Mouse (Mus musculus): ENCODE data around the gene Gm30191.
A peak's percentile ranks its signal among the peaks of the same experiment; 100 is the strongest.

Gm30191 gene

DNA sequence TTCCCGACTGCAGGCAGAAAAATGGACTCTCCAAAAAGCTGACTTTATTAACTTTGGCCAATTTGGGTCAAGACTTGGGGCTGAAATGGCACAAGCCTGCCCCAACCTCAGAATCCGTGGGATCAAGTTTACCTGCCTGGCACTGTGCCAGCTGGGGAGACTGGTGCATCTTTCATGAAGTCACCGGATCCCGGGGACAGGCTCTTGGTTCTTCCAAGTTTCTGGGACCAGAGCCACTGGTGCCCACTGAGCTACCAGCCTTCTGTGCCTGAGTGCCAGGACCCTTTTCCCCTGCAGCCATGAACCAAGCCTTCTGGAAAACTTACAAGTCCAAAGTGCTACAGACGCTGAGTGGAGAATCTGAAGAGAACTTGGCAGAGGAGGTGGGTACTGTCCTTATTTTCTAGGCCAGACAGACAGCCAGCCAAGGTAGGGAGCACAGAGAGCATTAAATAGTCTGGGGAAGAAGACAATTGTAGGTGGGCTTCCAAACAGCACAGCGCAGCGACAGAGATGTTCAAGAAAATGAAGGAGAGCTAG lies at the start of gene Gm30191:
Gene Gm30191 (plus strand): TSS at position 217 of the 540 bp plus-strand sequence.
- DNase-seq = no peak

- DNase-seq = no peak
These were observed 47.4 kb upstream of the Gm30191 start for GRCm38 (mm10) chr4:134199371-134199770.

- DNase-seq = no peak
These were observed 43.8 kb upstream of the Gm30191 start, which contains the start of gene Gm7534 for GRCm38 (mm10) chr4:134202904-134203303. Gm7534 (minus strand) TSS chr4:134203004.

GRCm38 (mm10) chr4:134203340-134203896 lies 43.3 kb upstream of the Gm30191 start:
- DNase-seq = no peak

DNA sequence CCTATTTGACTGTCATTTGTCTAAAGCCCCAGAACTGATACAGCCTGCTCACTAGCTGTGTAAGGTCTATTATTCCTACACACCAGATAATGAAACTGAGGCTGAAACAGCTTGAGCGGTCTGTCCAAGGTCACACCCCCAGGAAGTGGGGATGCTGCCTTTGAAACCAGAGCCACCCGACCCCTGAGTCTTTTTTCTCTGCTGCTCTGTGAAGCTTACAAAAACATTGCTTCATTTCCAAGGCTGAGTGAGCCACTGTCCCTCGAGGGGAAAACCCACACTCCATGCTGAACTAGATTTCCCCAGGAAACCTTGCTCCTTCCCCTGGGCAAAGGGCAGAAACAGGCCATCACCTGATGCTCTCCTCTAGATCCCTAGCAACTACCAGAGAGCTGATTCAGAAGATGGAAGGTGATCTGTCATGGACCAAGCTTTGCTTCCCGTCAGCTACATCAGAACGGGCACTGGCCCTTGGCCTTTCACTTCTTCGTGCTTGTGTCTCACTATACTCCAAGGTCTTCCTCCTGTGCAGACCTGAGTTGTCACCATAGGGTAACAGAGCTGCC lies 40.2 kb upstream of the Gm30191 start:
- no peak for DNase-seq

GRCm38 (mm10) chr4:134222793-134223600 lies 23.7 kb upstream of the Gm30191 start:
- no peak for DNase-seq

GRCm38 (mm10) chr4:134227194-134227593 lies 19.5 kb upstream of the Gm30191 start, which contains the start of gene Catsper4:
Catsper4 (minus strand) TSS chr4:134227383.
- no peak for DNase-seq

- DNase-seq = no peak
These were observed 16.3 kb upstream of the Gm30191 start for GRCm38 (mm10) chr4:134230431-134230830.

GRCm38 (mm10) chr4:134234876-134235275 lies 11.9 kb upstream of the Gm30191 start:
- no peak for DNase-seq

DNA sequence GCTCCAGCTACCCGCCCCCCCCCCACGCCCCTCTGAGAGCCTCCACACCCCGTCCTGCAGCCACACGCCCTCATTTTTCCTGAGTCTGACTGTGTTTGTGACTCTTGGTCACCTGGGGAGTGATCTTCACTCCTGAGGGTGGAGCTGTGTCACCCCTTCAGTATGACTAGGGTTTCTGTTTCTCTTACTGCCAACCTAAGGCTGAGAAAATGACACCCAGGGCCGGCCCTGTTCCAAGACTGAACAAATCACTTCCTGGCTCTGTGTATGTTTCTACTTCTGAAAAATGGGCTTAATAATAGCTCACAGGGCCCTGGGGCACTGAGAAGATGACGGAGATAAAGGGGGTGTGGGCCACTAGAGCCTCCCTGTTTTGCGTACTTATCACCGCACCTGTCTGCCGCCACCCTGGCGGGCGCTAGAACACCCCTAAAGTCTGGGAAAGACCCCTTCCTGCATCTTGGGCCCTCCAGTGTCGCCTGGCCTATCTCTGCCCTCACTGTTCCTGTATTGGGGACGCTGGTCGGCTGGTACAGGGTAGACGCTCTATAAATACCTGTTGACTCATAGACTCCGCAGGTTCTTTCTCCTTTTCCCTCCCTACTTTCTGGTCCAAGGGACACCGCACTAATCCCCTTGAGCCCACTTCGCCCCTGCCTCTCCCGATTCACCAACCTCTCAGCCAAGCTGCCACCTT lies 9.0 kb upstream of the Gm30191 start:
- no peak for DNase-seq

DNA sequence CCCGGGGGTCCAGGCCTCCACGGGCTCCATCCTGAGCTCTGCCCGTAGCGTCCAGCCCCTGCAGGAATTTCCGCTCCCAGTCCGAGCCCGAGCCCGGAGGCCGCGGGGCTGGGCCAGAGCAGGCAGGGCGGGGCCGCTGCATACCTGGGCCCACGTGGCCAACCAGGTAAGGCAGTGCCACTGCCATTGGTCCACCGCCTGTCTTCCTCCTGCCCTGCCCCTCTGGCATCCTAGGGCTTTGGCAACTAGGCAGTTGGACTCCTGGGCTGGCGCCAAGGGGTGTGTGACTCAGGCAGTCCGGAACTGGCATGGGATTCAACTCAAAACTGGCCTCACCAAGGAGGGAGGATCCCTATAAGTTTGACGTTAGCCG lies 8.5 kb upstream of the Gm30191 start, which contains the start of gene Cnksr1:
Gene Cnksr1 (minus strand): TSS at position 121 of the 373 bp plus-strand sequence.
- no peak for DNase-seq

- DNase-seq = no peak
These were observed 8.0 kb upstream of the Gm30191 start for GRCm38 (mm10) chr4:134238686-134239085.

- no peak for DNase-seq
These were observed 3.1 kb upstream of the Gm30191 start, which contains the start of gene E130218I03Rik for GRCm38 (mm10) chr4:134243516-134244250. E130218I03Rik (plus strand) TSS chr4:134243662.

DNA sequence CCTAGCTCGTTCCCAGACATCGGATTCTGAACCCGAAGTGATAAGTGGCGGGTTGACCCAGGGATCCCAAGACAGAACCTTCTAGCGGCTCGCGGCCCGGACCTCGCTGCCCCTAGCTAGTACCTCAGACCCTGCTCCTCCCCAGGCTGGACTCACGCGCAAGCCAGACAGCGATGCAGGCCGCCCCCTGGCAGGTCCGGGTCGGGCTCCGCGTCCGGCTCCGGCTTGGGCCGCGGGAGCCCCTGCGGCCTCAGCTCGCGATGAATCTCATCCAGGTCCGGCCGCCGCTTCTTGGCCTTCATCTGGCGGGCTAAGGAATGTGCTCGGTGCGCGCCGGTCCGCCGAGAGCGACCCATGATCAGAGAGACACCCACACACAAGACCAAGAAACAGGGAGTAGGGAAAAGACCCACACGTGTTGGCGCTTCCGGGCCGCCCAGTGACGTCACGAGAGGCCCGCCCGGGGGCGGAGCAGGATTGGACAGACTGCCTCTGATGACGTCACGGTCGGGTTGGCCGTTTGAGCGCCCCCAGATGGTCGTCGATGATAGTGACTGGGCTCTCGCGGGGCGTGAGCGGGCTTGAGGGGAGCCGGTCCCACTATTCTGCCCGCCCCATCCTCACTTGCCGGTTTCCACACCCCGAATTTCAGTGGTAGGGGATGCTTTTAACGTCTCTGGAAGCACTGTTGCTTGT lies 1.4 kb upstream of the Gm30191 start, which contains the start of gene Zfp593:
Gene Zfp593 (minus strand): TSS at position 445 of the 696 bp plus-strand sequence.
- peak; percentile 99 for DNase-seq

DNA sequence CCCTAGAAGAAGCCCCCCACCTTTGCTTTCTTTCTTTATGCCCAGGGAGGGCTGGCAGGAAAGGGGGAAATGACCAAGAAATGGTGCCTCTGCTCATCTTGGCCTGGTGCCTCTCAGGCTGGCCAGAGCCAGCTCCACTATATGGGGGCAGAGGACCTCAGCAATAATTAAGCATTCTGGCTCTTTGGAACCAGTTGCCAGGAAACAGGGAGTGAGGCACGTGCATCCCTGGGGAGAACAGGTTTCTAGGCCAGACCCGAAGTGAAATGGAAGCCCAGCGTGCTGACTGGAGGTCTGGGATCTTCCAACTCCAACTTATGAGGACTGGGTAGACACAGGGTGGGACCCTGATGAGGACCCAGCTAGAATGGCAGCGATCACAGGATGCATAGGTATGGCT lies 479 bp upstream of the Gm30191 start:
- DNase-seq = no peak

DNA sequence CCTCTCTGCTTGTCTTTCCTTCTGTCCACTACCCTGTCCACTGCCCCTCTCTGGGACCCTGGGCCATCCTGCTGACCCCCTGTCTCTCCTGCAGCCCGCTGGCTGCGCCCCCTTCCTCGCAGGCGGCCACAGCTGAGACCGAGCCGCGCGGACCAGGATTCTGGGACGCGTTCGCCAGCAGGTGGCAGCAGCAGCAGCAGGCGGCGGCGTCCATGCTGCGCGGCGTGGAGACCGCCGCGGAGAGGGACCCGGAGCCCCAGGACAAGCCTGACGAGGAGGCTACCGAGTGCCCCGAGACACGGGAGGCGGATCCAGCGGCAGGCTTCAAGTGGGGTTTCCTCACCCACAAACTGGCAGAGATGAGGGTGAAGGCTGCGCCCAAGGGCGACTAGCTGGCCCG lies 2.9 kb downstream of the Gm30191 start:
- peak; percentile 74 to 82 for DNase-seq

GRCm38 (mm10) chr4:134250116-134250929 lies 3.6 kb downstream of the Gm30191 start:
- DNase-seq = no peak

- DNase-seq = no peak
These were observed 4.2 kb downstream of the Gm30191 start for GRCm38 (mm10) chr4:134250930-134251240.

DNA sequence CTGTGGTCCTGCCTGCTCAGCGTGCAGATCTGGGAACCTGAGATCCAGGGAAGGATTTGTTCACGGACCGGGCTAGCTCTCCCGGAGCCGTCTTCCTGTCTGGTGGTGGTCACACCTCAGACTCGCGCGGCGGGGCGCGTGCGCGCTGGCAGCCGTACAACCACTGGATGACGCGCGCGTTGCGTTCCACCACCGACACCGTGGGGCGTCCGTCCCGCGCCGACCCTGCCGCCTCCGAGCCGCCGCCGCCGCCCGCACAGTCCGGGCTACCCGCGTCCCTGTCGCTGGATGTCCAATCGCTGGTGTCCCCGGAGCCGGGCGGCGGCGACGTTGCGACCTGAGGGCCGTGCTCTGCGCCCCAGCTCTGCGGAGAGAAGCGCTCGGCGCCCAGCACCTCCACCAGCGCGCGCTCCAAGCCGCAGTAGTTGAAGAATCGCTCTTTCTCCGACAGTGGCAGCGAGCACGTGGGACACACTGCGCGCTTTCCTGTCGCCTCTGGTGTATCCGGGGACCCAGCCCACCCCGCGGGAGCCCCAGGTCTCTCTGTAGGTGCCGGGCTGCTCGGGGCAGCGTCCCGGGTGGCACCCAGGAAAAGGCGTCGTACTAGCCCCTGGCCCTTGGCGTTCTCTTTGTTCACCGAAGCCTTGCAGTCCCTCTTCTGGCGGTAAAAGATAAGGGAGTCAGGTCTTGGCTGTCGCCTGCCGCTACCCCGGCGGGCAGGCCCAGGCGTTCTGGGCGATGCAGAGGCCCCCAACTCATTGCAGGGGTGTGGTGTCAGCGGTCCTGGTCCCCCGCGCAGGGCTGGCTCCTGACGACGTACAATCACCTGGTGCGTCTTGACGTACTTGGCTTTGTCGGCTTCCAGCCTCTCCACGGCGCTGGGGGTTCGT lies 4.8 kb downstream of the Gm30191 start:
- DNase-seq = peak in 1 of 2 experiments; percentile 37
